Mouse (Mus musculus) midbrain, postnatal 0 days (tissue): ENCODE measurements at regions not wholly inside any gene's neighbourhood (a gene's known extent, or its start where the extent isn't known, plus 50 kb on each side); places are given as distances from the start of the nearest gene placed in this dataset.
A peak's percentile ranks its signal among the peaks of the same experiment; 100 is the strongest.

Source experiments
- ATAC-seq: fragments of 200-750 bp; cut with Nextera tagmentation; 2 replicates; pipeline ENCODE4 v1.8.0; 2017; ENCODE audit warnings: moderate number of reproducible peaks, mild to moderate bottlenecking, moderate TSS enrichment, moderate library complexity; ENCODE audit not compliant: low FRiP score
- DNase-seq: peaks from one replicate; pipeline ENCODE4 v3.0.0-alpha.2; 2015; ENCODE audit warnings: low spot score
- H3K27ac ChIP-seq: fragments of 300-500 bp; sonication (generic); 2 replicates; pipeline ENCODE4 v1.5.1; 2014; ENCODE audit warnings: low read depth, mild to moderate bottlenecking, low read length, mixed read lengths
- H3K27me3 ChIP-seq: fragments of 300-500 bp; sonication (generic); 2 replicates; pipeline ENCODE4 v1.6.1; 2014; ENCODE audit warnings: low read length, control low read depth, mixed read lengths; ENCODE audit not compliant: insufficient read depth
- H3K36me3 ChIP-seq: fragments of 300-500 bp; sonication (generic); 2 replicates; pipeline ENCODE4 v1.6.1; 2014; ENCODE audit warnings: low read length, control low read depth, mixed read lengths; ENCODE audit not compliant: insufficient read depth
- H3K4me1 ChIP-seq: fragments of 300-500 bp; sonication (generic); 2 replicates; pipeline ENCODE4 v1.6.1; 2014; ENCODE audit warnings: mild to moderate bottlenecking, control low read depth, antibody characterized with exemption, low read length, mixed read lengths; ENCODE audit not compliant: insufficient read depth
- H3K4me2 ChIP-seq: fragments of 300-500 bp; sonication (generic); 2 replicates; pipeline ENCODE4 v1.6.1; 2014; ENCODE audit warnings: low read depth, mild to moderate bottlenecking, low read length, mixed read lengths; ENCODE audit not compliant: poor library complexity, severe bottlenecking
- H3K4me3 ChIP-seq: fragments of 300-500 bp; sonication (generic); 2 replicates; pipeline ENCODE4 v1.5.1; 2014; ENCODE audit warnings: low read depth, mild to moderate bottlenecking, low read length, moderate library complexity
- H3K9ac ChIP-seq: fragments of 300-500 bp; sonication (generic); replicated peaks from 2 replicates; pipeline ENCODE4 v1.6.1; 2014; ENCODE audit warnings: mild to moderate bottlenecking, low read length, moderate library complexity, mixed read lengths; ENCODE audit not compliant: poor library complexity, severe bottlenecking
- H3K9me3 ChIP-seq: fragments of 300-500 bp; sonication (generic); 2 replicates; pipeline ENCODE4 v1.6.1; 2016; ENCODE audit warnings: low read length, control low read depth
- CTCF ChIP-seq: IDR thresholded peaks from 2 replicates; pipeline ENCODE4 v1.5.1; 2016; ENCODE audit warnings: antibody characterized with exemption, mild to moderate bottlenecking
- whole genome bisulfite sequencing: fragments of 180-500 bp; shearing (Covaris S2); extraction: QIAGEN DNeasy Blood & Tissue Kit; methylation state at CpG from one replicate; pipeline ENCODE4 v1.1.7; 2014; 5-methylcytosine and 5-hydroxymethylcytosine counted together

DNA sequence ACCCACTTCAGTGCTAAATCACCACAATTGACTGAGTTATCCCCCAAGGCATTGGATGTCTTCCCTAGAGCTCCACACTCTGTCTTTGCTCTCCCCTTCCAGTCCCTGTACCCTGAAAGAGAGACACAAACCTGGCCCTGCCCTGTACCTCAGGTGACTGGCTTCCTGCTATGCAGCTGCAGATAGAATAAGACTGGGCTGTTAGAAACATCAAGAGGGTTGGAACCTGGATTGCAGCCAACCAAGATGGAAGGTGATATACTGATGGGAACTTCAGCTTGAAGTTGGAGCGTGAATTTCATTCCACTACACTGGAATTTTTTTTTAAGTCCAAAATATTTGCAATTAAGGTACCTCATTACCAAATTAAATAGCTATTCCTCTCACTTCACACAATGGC, 379.0 kb upstream of the Mgmt start:
- Histone ChIP-seq H3K36me3 (no peaks in the 10 kb centered on the region), H3K4me3 (no peak overlapping the region), H3K27ac (no peak overlapping the region), H3K27me3 (no peaks in the 10 kb centered on the region), H3K9ac (no peak overlapping the region), H3K4me1 (no peaks in the 10 kb centered on the region), H3K4me2 (no peak overlapping the region), H3K9me3 (no peaks in the 10 kb centered on the region)
- ATAC-seq (no peak), DNase-seq (no peak)
- WGBS, result 84% methylated on average over 1 of the region's 1 CpGs
- no peak for TF ChIP-seq CTCF

DNA sequence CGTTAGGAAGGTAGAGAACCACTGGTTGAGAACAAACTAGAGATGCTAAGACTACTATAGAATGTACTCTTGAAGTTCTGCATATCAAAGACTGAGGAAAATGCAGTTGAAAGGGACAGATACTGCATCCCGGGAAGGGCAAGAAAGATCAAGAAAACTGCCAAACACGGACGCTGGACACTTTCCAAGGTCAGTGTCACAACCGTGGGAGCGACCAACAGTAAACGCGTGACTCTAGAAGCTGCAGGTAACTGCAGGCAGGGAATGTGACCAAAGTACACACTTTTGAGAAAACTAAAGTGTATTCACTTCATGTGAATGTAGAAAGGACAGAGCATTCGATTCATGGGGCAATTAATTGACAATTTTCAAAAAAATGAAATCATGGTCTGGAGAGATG, 368.6 kb upstream of the Mgmt start:
- WGBS, result 85% methylated on average over 9 of the region's 9 CpGs

DNA sequence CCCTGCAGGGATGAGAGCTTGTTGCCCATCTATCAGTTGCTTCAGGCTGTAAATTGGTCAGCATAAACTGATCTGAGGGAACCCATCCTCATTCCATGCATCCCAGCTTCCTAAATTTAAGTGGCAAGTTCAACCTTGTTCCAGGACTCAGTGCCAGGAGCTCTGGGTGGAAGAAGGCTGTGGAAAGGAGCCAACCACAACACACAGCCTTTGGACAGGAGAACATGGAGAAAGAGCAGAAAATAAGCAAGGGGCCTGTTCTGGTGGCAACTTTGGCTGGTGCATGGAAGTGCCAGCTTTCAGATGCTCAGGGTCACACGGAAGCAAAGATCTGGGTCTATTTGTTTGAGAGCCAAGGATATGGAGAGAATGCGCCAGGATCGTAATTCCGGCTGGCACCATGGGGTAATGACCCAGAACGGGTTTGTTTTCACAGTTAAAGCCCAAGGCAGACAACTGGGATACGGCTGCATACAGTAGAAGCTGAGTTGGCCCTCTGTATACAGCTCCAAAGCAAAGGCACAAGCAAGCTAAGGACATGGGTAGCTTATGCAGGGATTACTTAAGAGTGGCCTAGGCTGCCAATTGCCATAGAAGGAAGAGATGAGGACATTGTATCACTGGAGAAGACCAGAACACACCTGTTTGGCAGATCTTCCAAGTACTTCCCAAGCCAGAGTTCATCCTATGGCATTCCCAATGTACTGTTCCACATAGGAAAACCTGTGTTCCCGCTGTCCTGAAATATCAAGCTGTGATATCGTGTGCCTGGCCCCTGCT, 364.2 kb upstream of the Mgmt start:
- no peak overlapping the region for H3K4me2 ChIP-seq
- no peaks in the 10 kb centered on the region for H3K27me3 ChIP-seq
- no peak overlapping the region for H3K9ac ChIP-seq
- H3K36me3 ChIP-seq, result no peaks in the 10 kb centered on the region
- H3K4me1 ChIP-seq, result no peaks in the 10 kb centered on the region
- no peaks in the 10 kb centered on the region for H3K9me3 ChIP-seq
- peak; percentile 17 for DNase-seq
- no peak overlapping the region for H3K27ac ChIP-seq
- no peak overlapping the region for H3K4me3 ChIP-seq
- ATAC-seq, result no peak
- TF ChIP-seq CTCF, result no peak
- WGBS, result 82% methylated on average over 8 of the region's 8 CpGs

More for the DNA sequence above, 368.6 kb upstream of the Mgmt start:
- no peak for TF ChIP-seq CTCF
- H3K9me3 ChIP-seq, result no peaks in the 10 kb centered on the region
- H3K36me3 ChIP-seq, result no peaks in the 10 kb centered on the region
- H3K4me1 ChIP-seq, result no peaks in the 10 kb centered on the region
- H3K4me2 ChIP-seq, result no peak overlapping the region
- no peaks in the 10 kb centered on the region for H3K27me3 ChIP-seq
- ATAC-seq, result no peak
- H3K9ac ChIP-seq, result no peak overlapping the region
- no peak overlapping the region for H3K4me3 ChIP-seq
- no peak overlapping the region for H3K27ac ChIP-seq
- no peak for DNase-seq

DNA sequence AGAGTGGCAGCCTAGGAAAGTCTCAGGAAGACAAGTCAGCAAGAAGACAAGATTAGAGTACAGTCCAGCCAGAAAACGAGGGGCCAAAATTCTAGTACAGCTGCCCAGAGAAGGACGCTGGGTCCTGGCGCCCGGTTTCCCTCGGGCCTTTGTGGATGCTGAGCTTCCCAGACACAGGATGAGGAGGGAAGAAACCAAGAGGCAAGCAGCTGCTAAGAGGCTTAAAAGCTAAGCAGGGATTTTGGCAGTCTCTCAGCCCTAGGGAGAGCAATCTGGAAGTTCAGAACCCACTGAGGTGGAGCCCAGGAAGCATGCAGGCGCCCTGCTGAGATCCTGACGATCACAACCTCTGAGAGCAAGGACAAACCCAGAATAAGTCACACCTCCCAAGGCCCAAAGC, 363.1 kb upstream of the Mgmt start:
- WGBS, result 49% methylated on average over 7 of the region's 7 CpGs
- peak; percentile 38 for DNase-seq
- Histone ChIP-seq H3K27me3 (no peaks in the 10 kb centered on the region), H3K4me2 (no peak overlapping the region), H3K9me3 (no peaks in the 10 kb centered on the region), H3K4me3 (no peak overlapping the region), H3K27ac (no peak overlapping the region), H3K4me1 (no peaks in the 10 kb centered on the region), H3K9ac (no peak overlapping the region), H3K36me3 (no peaks in the 10 kb centered on the region)
- no peak for TF ChIP-seq CTCF
- ATAC-seq, result no peak

DNA sequence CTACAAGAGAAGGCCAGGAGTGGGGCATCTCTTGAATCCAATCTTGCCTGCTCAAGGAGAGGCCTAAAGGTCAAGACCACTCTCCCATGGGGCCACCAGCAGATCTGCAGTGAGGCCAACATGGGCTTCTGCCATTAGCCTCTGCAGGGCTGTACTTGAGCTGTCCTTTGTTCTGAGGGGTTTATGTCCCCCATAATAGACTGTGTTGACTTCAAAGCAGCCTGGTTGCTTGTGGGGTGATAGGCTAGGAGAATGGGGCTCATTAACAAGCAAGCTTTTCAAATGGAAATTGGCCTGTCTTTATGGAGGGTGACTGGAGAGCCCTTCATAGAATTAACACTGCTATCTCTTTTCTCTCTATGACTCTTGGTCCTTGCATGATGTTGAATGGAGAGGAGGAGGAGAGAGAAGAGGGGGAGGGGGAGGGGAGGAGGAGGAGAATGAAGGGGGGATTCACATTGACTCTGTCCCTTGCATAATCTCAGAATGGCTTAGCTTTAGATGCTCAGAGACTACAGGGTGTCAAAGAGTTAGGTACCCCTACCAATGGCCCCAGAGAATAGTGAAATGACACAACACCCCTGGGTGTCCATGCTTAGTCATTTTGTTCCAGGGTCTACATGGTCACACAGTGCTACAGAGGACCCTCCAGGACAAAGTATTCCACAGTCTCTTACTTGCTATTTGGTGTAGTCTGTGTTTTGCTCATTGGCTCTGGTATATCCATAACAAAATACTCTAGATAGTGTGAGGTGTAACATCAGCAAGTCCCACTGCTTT, 352.3 kb upstream of the Mgmt start:
- no peak for TF ChIP-seq CTCF
- Histone ChIP-seq H3K4me3 (no peak overlapping the region), H3K27me3 (0 out of 2 replicates have a peak, but pooled peaks cover 3% of the 10 kb centered on the region), H3K27ac (no peak overlapping the region), H3K4me1 (no peaks in the 10 kb centered on the region), H3K9me3 (no peaks in the 10 kb centered on the region), H3K36me3 (no peaks in the 10 kb centered on the region), H3K4me2 (no peak overlapping the region), H3K9ac (no peak overlapping the region)
- DNase-seq (no peak), ATAC-seq (no peak)

DNA sequence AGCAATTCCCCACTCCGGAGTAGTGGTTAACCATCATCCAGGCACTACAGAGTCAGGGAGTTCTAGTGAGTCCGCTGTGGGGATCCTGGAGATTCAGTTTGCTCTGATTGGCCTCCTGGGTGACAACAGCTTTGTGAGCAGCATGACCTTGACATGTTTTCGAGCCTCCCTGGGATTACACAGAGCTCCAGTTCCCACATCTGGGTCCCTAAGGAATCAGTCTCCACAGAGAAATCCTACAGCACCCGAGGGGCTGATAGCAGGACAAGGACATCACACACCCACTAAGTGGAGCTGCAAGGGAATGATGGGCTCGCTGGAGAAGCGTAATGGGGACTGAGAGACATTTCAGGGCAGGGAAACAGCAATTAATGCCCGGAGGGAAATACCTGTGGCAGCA, 351.5 kb upstream of the Mgmt start:
- Histone ChIP-seq H3K9me3 (no peaks in the 10 kb centered on the region), H3K9ac (no peak overlapping the region), H3K4me2 (no peak overlapping the region), H3K27me3 (0 out of 2 replicates have a peak, but pooled peaks cover 3% of the 10 kb centered on the region), H3K4me1 (no peaks in the 10 kb centered on the region), H3K36me3 (no peaks in the 10 kb centered on the region), H3K27ac (no peak overlapping the region), H3K4me3 (no peak overlapping the region)
- WGBS, result 79% methylated on average over 7 of the region's 7 CpGs
- no peak for DNase-seq
- no peak for TF ChIP-seq CTCF
- no peak for ATAC-seq
